Mouse (Mus musculus): ENCODE results near the gene Slc17a5. TPM values are rescaled to one million over a fixed set of nuclear protein-coding genes. Genes with fewer than 3 reads are reported as not detected.
"Not testable (repeated sequence)": the region's sequence is repeated elsewhere in the genome, so short reads cannot be mapped to it uniquely, and the experiment has no call there.

Slc17a5 gene
- total RNA-seq, 2 experiments from 2014 or later, result 19.3 to 20.0 TPM

DNA sequence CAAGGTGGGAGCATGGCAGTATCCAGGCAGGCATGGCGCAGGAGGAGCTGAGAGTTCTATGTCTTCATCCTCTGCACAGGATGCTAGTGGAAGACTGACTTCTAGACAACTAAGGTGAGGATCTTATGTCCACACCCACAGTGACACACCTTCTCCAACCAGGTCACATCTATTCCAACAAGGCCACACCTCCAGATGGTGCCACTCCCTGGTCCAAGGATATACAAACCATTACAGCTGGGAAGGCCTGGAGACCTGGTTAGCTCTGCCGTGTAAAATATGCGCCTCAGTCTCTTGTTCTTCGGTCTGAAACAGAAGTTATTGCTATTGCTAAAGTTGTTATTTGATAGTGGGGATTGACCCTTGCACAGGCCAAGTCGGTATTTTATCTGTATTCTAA lies 99.8 kb downstream of the Slc17a5 start:
- not testable (repeated sequence) for DNase-seq (ENCODE audit: low spot score in 2 of 2)

Other genes with a start within 250 kb of the Slc17a5 start
- not detected for gene Gsta2, start 232.3 kb downstream of the Slc17a5 start, total RNA-seq (2021)
- not detected for gene Dppa5a, start 219.9 kb downstream of the Slc17a5 start, total RNA-seq (2021)
- under 1 TPM; 0.21 to 0.29 TPM for gene Ooep, start 209.3 kb downstream of the Slc17a5 start, total RNA-seq (2021)
- gene Ddx43, start 192.3 kb downstream of the Slc17a5 start, total RNA-seq (2021), result under 1 TPM in 1 of 2 experiments, not detected in 1; 0.14 TPM
- gene Cgas, start 144.8 kb downstream of the Slc17a5 start, total RNA-seq (2021), result 1 to 10 TPM in 1 of 2 experiments, under 1 TPM in 1; 0.81 to 1.1 TPM
- gene Mto1, start 139.8 kb downstream of the Slc17a5 start, total RNA-seq (2021), result 10 to 100 TPM; 22.8 to 23.9 TPM
- gene Gm17324, start 139.3 kb downstream of the Slc17a5 start, total RNA-seq (2021), result 1 to 10 TPM; 1.0 to 1.2 TPM
- 1,000 to 10,000 TPM; 3,391 to 3,794 TPM for gene Eef1a1, start 98.9 kb downstream of the Slc17a5 start, total RNA-seq (2021)
- 1 to 10 TPM; 6.3 to 7.4 TPM for gene Cd109, start 27.5 kb upstream of the Slc17a5 start, total RNA-seq (2021)

Measured in layer of hippocampus, postnatal 14 days (tissue).